ENCODE assay signal across 10 mouse cellular contexts in the genomic region with DNA sequence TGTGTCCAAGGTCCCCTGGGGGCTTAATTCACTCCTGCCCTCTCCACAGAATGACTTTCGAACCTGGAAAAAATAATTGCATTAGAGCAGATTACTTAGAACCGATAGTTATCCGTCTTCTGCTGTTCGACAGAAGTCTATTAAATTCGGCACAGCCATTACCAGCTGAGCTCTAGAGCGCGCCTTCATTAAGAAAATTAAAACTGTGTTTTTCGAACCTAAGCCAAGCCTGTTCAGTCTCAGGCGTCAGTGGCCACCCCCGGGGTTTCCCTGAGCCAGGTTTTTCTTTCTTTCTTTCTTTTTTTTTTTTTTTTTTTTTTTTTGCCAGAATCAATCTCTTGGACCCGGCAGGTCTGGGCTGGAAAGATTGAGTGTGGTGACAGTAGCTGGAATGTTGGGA.
DNase-seq lines count a peak whose midpoint lies in the region; ATAC-seq and TF ChIP-seq lines count a peak whose summit lies in the region.
"Had no signal": no experiment of that assay in that cellular context is flagged by ENCODE, and none has a peak within 500 bp of the region (broad histone marks: within the 10 kb centered on the region; RNA-seq: fewer than 3 reads in every experiment).

No protein-coding gene starts in this region.

- no peak for TF ChIP-seq CTCF in cortical plate, adult 2 months (IDR thresholded peaks at IDR 0.05; ENCODE audit: extremely low read depth, insufficient read depth, low read length)

- WGBS in heart, embryonic 12.5 days = 28% methylated on average over 11 of the region's 11 CpGs
- 14% methylated on average over 11 of the region's 11 CpGs for WGBS in hindbrain, embryonic 14.5 days
- 14% methylated on average over 11 of the region's 11 CpGs for WGBS in midbrain, embryonic 15.5 days

- H3K9ac ChIP-seq in heart, embryonic 12.5 days = peak overlapping the region; percentile 59; the same call in 1 of the 2 replicates
- H3K9ac ChIP-seq in hindbrain, embryonic 14.5 days = 0 out of 2 replicates have a peak overlapping the region, but pooled peaks have one; percentile 34
- H3K9ac ChIP-seq in midbrain, embryonic 15.5 days = no peak overlapping the region

- H3K27me3 ChIP-seq in heart, embryonic 12.5 days (replicated peaks) = 0 out of 2 replicates have a peak, but pooled peaks cover 5% of the 10 kb centered on the region
- peaks cover 23% of the 10 kb centered on the region for H3K27me3 ChIP-seq in hindbrain, embryonic 14.5 days (ENCODE audit: control insufficient read depth, insufficient read depth, low read length)
- peaks cover 37% of the 10 kb centered on the region for H3K27me3 ChIP-seq in midbrain, embryonic 15.5 days (replicated peaks)

- peaks cover 29% of the 10 kb centered on the region for H3K4me1 ChIP-seq in heart, embryonic 12.5 days (replicated peaks)
- H3K4me1 ChIP-seq in cortical plate, adult 2 months (ENCODE audit: control insufficient read depth, insufficient read depth, low read length) = no peaks in the 10 kb centered on the region
- H3K4me1 ChIP-seq in hindbrain, embryonic 14.5 days (replicated peaks; ENCODE audit: control insufficient read depth, insufficient read depth, low read length) = peaks cover 22% of the 10 kb centered on the region
- H3K4me1 ChIP-seq in midbrain, embryonic 15.5 days = peaks cover 27% of the 10 kb centered on the region

- H3K4me3 ChIP-seq in heart, embryonic 12.5 days = peak overlapping the region; percentile 46
- peak overlapping the region; percentile 25; the same call in 1 of the 2 replicates for H3K4me3 ChIP-seq in cortical plate, adult 2 months (ENCODE audit: insufficient read depth, low read length)
- peak overlapping the region; percentile 22 for H3K4me3 ChIP-seq in hindbrain, embryonic 14.5 days (replicated peaks; ENCODE audit: low read length)
- H3K4me3 ChIP-seq in midbrain, embryonic 15.5 days = peak overlapping the region; percentile 27

- no peaks in the 10 kb centered on the region for H3K36me3 ChIP-seq in heart, embryonic 12.5 days
- H3K36me3 ChIP-seq in hindbrain, embryonic 14.5 days (replicated peaks; ENCODE audit: control insufficient read depth, insufficient read depth) = no peaks in the 10 kb centered on the region
- H3K36me3 ChIP-seq in midbrain, embryonic 15.5 days (replicated peaks) = no peaks in the 10 kb centered on the region

- no peak overlapping the region for H3K27ac ChIP-seq in heart, embryonic 12.5 days (ENCODE audit: poor library complexity, severe bottlenecking)
- H3K27ac ChIP-seq in cortical plate, adult 2 months (ENCODE audit: insufficient read depth, low read length) = no peak overlapping the region
- peak overlapping the region; percentile 88 for H3K27ac ChIP-seq in hindbrain, embryonic 14.5 days
- no peak overlapping the region for H3K27ac ChIP-seq in midbrain, embryonic 15.5 days

- peak overlapping the region; percentile 78 for H3K4me2 ChIP-seq in heart, embryonic 12.5 days
- peak overlapping the region; percentile 59 for H3K4me2 ChIP-seq in hindbrain, embryonic 14.5 days (replicated peaks)
- peak overlapping the region; percentile 50 for H3K4me2 ChIP-seq in midbrain, embryonic 15.5 days

- no peak for DNase-seq in heart, adult 11 months
- DNase-seq in hindbrain, embryonic 14.5 days (ENCODE audit: low spot score) = no peak
- no peak for DNase-seq in gastrocnemius, postnatal 25 days
- DNase-seq in cerebellum, adult 9-10 months = no peak
- DNase-seq in ovary, postnatal 14 days (ENCODE audit: low spot score) = no peak
- DNase-seq: cerebellum, adult 8-10 months; spleen, adult 18-20 months had no signal

- no peak for ATAC-seq in heart, embryonic 12.5 days (ENCODE audit: insufficient number of reproducible peaks, low FRiP score)
- ATAC-seq in hindbrain, embryonic 14.5 days (ENCODE audit: low FRiP score) = no peak
- ATAC-seq in midbrain, embryonic 15.5 days (replicated peaks) = no peak

- no peak for TF ChIP-seq POLR2A in cortical plate, adult 2 months (IDR thresholded peaks at IDR 0.05; ENCODE audit: extremely low read depth, insufficient read depth, low read length)

- H3K9me3 ChIP-seq in heart, embryonic 12.5 days (replicated peaks) = no peaks in the 10 kb centered on the region
- no peaks in the 10 kb centered on the region for H3K9me3 ChIP-seq in hindbrain, embryonic 14.5 days (ENCODE audit: control insufficient read depth, low read length)
- H3K9me3 ChIP-seq in midbrain, embryonic 15.5 days = no peaks in the 10 kb centered on the region
